Mouse (Mus musculus): Measurements from ENCODE around the gene Gm49336.
A peak's percentile ranks its signal among the peaks of the same experiment; 100 is the strongest.

Gm49336 gene

DNA sequence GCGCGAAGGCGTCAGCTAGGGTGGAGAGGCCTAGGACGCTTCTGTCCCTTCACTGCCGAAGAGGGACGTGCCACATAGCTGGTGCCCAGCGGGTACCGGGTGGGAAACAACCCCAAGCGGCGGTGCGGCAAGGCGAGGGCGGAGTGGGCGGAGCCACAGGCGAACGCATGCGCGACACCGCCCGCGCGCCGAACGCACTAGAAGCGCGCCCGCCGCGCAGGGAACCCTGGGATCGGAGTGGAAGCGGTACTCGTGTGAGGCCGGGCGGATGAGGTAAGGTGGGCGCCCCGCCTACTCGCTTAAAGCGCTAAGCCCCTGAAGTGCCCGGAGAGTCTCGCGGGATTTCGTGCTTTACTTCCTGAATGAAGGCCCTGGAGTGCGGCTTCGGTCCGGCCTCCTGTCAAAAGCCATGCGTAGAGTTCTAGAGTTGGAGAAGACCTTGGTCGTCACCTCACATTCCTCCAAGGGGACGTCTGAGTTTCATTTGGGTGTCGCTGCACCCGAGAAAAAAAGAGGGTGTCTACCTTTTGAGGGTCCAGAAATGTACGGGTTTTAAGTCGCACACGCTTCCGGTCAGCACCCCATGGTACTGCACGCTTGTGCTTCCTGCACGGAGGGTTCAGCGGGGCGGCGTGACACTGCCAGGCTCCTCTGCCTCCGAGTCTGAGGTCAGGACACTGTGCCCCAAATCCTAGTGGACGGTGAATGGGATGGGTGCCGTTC is at the start of gene Gm49336, which contains the start of gene Nupl1:
TSS of gene Gm49336 (minus strand) at position 227 of the 723 bp plus-strand sequence.
TSS of gene Nupl1 (minus strand) at position 151 of the 723 bp plus-strand sequence.
- ATAC-seq (ENCODE audit: insufficient number of reproducible peaks, low FRiP score, low TSS enrichment): peak; percentile 98

- no peak for ATAC-seq (ENCODE audit: insufficient number of reproducible peaks, low FRiP score, low TSS enrichment)
Measured at GRCm38 (mm10) chr14:60301024-60301423, 49.7 kb upstream of the Gm49336 start.

GRCm38 (mm10) chr14:60300224-60300991 is 49.1 kb upstream of the Gm49336 start:
- ATAC-seq (ENCODE audit: insufficient number of reproducible peaks, low FRiP score, low TSS enrichment): peak; percentile 86

- no peak for ATAC-seq (ENCODE audit: insufficient number of reproducible peaks, low FRiP score, low TSS enrichment)
Measured at GRCm38 (mm10) chr14:60295531-60295930, 44.2 kb upstream of the Gm49336 start.

GRCm38 (mm10) chr14:60290363-60290762 is 39.1 kb upstream of the Gm49336 start:
- ATAC-seq (ENCODE audit: insufficient number of reproducible peaks, low FRiP score, low TSS enrichment): no peak

- no peak for ATAC-seq (ENCODE audit: insufficient number of reproducible peaks, low FRiP score, low TSS enrichment)
Measured at GRCm38 (mm10) chr14:60286194-60286863, 35.0 kb upstream of the Gm49336 start.

DNA sequence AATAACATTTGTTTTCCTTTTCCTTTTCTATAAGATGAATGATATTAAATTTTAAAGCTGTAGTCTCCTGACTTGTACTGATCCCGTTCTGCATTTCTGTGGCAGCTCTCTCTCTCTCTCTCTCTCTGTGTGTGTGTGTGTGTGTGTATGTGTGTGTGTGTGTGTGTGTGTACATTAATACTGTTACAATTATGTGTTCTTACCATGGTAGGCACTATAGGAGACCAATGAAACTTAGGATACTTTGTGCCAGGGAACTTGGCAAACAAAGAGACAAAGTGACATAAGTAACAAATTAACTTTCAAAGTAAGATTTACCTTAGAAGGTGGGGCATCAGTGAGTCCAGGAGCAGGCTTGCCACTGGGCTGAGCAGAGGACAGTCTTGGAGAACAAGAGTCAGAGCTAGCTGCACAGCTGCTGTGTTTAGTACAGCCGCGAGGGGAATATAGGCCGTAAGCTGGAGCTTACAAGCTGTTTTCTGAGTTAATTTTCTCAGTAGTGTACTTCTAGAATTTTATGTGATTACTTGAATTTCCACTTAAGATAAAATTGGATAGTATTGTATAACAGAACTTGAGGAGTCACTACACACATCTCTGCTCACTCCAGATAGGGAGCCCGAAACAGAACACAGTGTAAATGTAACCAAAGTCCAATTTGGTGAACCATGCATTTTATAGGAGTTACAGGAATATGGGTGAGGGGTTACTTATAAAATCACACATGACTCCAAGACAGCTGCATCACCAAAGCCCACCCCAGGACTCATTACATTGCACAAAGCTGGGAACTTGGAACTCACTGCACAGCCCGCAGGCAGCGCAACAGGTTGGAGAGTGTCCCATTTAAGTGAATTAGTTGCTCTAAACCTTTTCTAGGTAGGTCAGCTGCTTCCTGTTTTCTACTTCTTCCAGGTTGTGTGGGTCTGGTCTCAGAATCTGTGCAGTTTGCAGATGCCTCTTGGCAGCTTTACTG is 24.3 kb upstream of the Gm49336 start:
- ATAC-seq (ENCODE audit: insufficient number of reproducible peaks, low FRiP score, low TSS enrichment): no peak

DNA sequence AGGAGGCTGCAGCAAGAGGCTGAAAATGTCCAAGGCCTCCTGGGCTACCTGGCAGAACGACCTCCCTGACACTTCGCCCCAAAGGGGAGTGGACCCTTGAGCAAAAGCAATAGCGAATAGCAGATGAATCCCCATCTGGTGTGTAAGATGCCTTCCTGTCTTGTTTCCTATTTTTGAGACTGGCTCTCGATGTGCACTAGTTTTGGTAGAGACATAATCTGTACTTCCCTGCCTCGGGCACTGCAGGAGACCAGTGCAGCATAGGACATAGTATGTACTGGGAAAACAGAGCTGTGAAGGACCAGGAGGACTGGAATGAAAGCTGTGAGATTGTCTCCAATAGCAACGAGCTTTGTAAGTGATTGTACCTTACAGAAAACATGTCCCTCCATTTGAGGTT is 22.0 kb upstream of the Gm49336 start:
- ATAC-seq (ENCODE audit: insufficient number of reproducible peaks, low FRiP score, low TSS enrichment): no peak

GRCm38 (mm10) chr14:60269333-60269732 is 18.0 kb upstream of the Gm49336 start:
- no peak for ATAC-seq (ENCODE audit: insufficient number of reproducible peaks, low FRiP score, low TSS enrichment)

DNA sequence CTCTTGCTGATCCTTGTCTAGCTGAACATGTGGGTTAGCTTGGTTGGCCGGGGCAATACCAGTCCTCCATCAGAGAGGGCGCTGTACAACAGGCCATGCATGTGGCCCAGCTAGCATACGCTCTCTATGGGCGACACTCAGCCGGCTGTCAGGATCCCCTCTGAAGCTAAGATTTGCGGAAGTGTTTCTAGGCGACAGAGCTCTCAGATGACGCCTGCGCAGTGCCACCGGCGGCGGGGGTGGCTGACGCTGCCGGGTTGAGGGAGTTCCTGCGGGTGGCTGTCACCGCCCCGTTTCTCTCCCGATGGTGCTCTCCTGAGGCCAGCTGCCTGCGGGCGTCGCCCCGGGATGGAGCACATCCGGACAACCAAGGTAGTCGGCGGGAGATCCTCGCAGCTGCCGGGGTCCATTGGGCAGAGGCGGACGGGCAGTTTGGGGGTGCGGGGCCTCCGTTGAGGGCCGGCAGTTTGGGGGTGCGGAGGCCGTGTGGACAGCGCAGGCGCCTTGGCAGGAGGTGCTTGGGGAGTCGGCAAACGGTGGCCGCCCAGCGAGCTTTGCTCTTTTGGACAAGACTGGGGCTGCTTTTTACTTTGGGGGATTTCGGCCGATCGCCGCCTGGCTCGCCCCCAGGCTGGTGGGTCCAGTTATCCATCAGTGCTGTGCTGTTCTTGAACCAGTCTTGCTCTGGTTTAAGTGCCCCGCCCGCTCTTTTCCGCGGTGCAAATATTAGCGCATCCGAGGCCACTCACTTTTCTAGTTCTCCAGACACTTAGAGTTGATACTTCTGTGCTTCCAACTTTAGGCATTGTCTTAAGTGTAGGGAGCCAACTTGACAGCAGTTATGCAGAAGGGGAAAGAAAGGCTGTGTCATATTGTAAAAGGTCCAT is 13.9 kb upstream of the Gm49336 start, which contains the start of gene Mtmr6:
TSS of gene Mtmr6 (plus strand) at position 239 of the 887 bp plus-strand sequence.
- ATAC-seq (ENCODE audit: insufficient number of reproducible peaks, low FRiP score, low TSS enrichment): peak; percentile 99

DNA sequence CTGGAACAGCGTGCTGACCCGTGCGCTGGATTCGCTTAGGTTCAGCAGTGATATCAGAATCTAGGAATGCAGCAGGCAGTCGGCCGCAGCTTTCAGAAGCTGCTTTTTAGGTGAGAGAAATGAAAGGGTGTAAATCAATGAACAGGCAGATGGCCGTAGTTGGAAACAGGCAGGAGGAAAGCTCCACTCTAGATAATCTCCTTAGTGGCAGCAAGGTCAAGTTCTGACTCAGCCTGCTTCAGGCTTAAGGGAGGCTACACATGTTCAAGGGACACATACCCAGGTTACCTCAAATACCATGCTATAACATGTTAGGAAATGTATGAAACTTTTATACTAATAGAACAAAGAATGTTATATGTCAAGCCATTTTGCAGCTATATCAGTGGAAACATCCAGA is 11.0 kb upstream of the Gm49336 start:
- no peak for ATAC-seq (ENCODE audit: insufficient number of reproducible peaks, low FRiP score, low TSS enrichment)

GRCm38 (mm10) chr14:60257851-60258250 is 6.5 kb upstream of the Gm49336 start:
- ATAC-seq (ENCODE audit: insufficient number of reproducible peaks, low FRiP score, low TSS enrichment): no peak

GRCm38 (mm10) chr14:60257101-60257500 is 5.8 kb upstream of the Gm49336 start:
- no peak for ATAC-seq (ENCODE audit: insufficient number of reproducible peaks, low FRiP score, low TSS enrichment)

GRCm38 (mm10) chr14:60256356-60256755 is 5.0 kb upstream of the Gm49336 start:
- no peak for ATAC-seq (ENCODE audit: insufficient number of reproducible peaks, low FRiP score, low TSS enrichment)

GRCm38 (mm10) chr14:60254774-60255173 is 3.5 kb upstream of the Gm49336 start:
- ATAC-seq (ENCODE audit: insufficient number of reproducible peaks, low FRiP score, low TSS enrichment): no peak

- ATAC-seq (ENCODE audit: insufficient number of reproducible peaks, low FRiP score, low TSS enrichment): no peak
Measured at GRCm38 (mm10) chr14:60253466-60253865, 2.2 kb upstream of the Gm49336 start.

- no peak for ATAC-seq (ENCODE audit: insufficient number of reproducible peaks, low FRiP score, low TSS enrichment)
Measured at GRCm38 (mm10) chr14:60252004-60253000, 995 bp upstream of the Gm49336 start.

DNA sequence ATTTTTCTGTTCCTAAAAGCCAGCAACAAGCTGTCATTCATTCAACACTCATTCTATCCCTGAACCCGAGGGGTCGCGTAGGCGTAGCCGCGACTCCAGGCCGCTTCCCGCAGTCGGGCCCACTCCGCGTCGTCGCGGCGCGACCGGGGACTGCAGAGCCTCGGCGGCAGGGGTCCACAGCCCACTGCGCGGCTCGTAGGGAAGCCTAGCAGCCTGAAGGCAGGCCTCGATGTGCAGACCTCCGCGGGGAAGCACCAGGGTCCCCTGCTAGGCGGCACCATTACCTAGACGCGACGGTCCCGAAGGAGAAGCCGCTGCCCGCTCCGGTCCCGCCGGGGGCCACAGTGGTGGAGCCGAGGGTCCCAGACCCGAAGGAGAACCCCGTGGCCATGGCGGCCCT is 428 bp downstream of the Gm49336 start:
- ATAC-seq (ENCODE audit: insufficient number of reproducible peaks, low FRiP score, low TSS enrichment): no peak; the same call in 1 of the 2 replicates
